Mouse (Mus musculus) lung, postnatal 14 days (tissue): ENCODE measurements around the gene Gp9.
"Not testable (repeated sequence)": the region's sequence is repeated elsewhere in the genome, so short reads cannot be mapped to it uniquely, and the experiment has no call there.

Source experiments
- DNase-seq: peaks from one replicate; pipeline ENCODE4 v3.0.0; 2021

Gp9 gene

GRCm38 (mm10) chr6:87750184-87750910 is 27.5 kb upstream of the Gp9 start:
- DNase-seq = no peak

GRCm38 (mm10) chr6:87751574-87751973 is 26.3 kb upstream of the Gp9 start:
- DNase-seq = no peak

GRCm38 (mm10) chr6:87755196-87755595 is 22.7 kb upstream of the Gp9 start:
- no peak for DNase-seq

- no peak for DNase-seq
Observed at GRCm38 (mm10) chr6:87756896-87757295, 21.0 kb upstream of the Gp9 start.

GRCm38 (mm10) chr6:87759404-87759803 is 18.5 kb upstream of the Gp9 start:
- no peak for DNase-seq

GRCm38 (mm10) chr6:87759850-87760249 is 18.0 kb upstream of the Gp9 start:
- DNase-seq = no peak

- DNase-seq = no peak
Observed at GRCm38 (mm10) chr6:87762161-87762560, 15.7 kb upstream of the Gp9 start.

- DNase-seq = peak; percentile 24
Observed at GRCm38 (mm10) chr6:87763376-87764280, 14.2 kb upstream of the Gp9 start.

GRCm38 (mm10) chr6:87764296-87764695 is 13.6 kb upstream of the Gp9 start:
- not testable (repeated sequence) for DNase-seq

- DNase-seq = no peak
Observed at GRCm38 (mm10) chr6:87770626-87771025, 7.2 kb upstream of the Gp9 start.

- no peak for DNase-seq
Observed at GRCm38 (mm10) chr6:87774466-87774865, 3.4 kb upstream of the Gp9 start.

- DNase-seq = no peak
Observed at GRCm38 (mm10) chr6:87774909-87775308, 3.0 kb upstream of the Gp9 start.

- no peak for DNase-seq
Observed at GRCm38 (mm10) chr6:87775588-87776245, 2.2 kb upstream of the Gp9 start.

- no peak for DNase-seq
Observed at GRCm38 (mm10) chr6:87776663-87777062, 1.2 kb upstream of the Gp9 start.

- no peak for DNase-seq
Observed at GRCm38 (mm10) chr6:87778294-87779173, 662 bp downstream of the Gp9 start.

GRCm38 (mm10) chr6:87779174-87780165 is 1.6 kb downstream of the Gp9 start:
- DNase-seq = no peak

GRCm38 (mm10) chr6:87780546-87781301 is 2.9 kb downstream of the Gp9 start:
- DNase-seq = no peak

GRCm38 (mm10) chr6:87784033-87784432 is 6.2 kb downstream of the Gp9 start:
- no peak for DNase-seq

- DNase-seq = no peak
Observed at GRCm38 (mm10) chr6:87786621-87787020, 8.7 kb downstream of the Gp9 start.

GRCm38 (mm10) chr6:87787108-87787890 is 9.4 kb downstream of the Gp9 start:
- DNase-seq = peak; percentile 15
